Mouse (Mus musculus) c-Kit-positive CD71-negative TER-119-negative erythroid progenitor cells, embryonic 14.5 days (primary cell): Measurements from ENCODE around the gene Mfsd4b3.
"Not testable (repeated sequence)": the region's sequence is repeated elsewhere in the genome, so short reads cannot be mapped to it uniquely, and the experiment has no call there.

Source experiments
- DNase-seq: peaks from one replicate; pipeline ENCODE4 v3.0.0-alpha.2; 2013; ENCODE audit warnings: low read depth

Gene Mfsd4b3

GRCm38 (mm10) chr10:39924556-39924955 lies 35.4 kb downstream of the Mfsd4b3 start:
- DNase-seq, result not testable (repeated sequence)

- DNase-seq, result no peak
These were observed 47.3 kb downstream of the Mfsd4b3 start for GRCm38 (mm10) chr10:39912616-39913015.

- DNase-seq, result no peak
These were observed 51.0 kb downstream of the Mfsd4b3 start for GRCm38 (mm10) chr10:39908768-39909441.

- DNase-seq, result no peak
These were observed 52.9 kb downstream of the Mfsd4b3 start for GRCm38 (mm10) chr10:39906799-39907658.

- no peak for DNase-seq
These were observed 55.8 kb downstream of the Mfsd4b3 start for GRCm38 (mm10) chr10:39904191-39904590.

- DNase-seq, result peak; percentile 61
These were observed 61.0 kb downstream of the Mfsd4b3 start, which contains the start of gene Mfsd4b4 for GRCm38 (mm10) chr10:39898874-39899371. Mfsd4b4 (minus strand) TSS chr10:39899238.
